Mouse (Mus musculus) E14TG2a.4 (cell line): ENCODE results near the gene Fkrp.

Source experiments
- CTCF ChIP-seq: conservative IDR thresholded peaks from 2 replicates; pipeline ENCODE4 v1.5.1; 2014; ENCODE audit warnings: low read length
- NANOG ChIP-seq: IDR thresholded peaks from 2 replicates; pipeline ENCODE4 v1.6.1; 2014; ENCODE audit warnings: borderline replicate concordance, low read length, mixed read lengths
- POU5F1 ChIP-seq: IDR thresholded peaks from 2 replicates; pipeline ENCODE4 v1.6.1; 2014; ENCODE audit warnings: low read length, borderline replicate concordance

GRCm38 (mm10) chr7:16810920-16811648, 5.4 kb downstream of the Fkrp start:
- TF ChIP-seq CTCF (no peak), POU5F1 (no peak), NANOG (no peak)
